Mouse (Mus musculus): Measurements from ENCODE around the gene Btbd35f4.
"Not testable (repeated sequence)": the region's sequence is repeated elsewhere in the genome, so short reads cannot be mapped to it uniquely, and the experiment has no call there.

Btbd35f4 gene

DNA sequence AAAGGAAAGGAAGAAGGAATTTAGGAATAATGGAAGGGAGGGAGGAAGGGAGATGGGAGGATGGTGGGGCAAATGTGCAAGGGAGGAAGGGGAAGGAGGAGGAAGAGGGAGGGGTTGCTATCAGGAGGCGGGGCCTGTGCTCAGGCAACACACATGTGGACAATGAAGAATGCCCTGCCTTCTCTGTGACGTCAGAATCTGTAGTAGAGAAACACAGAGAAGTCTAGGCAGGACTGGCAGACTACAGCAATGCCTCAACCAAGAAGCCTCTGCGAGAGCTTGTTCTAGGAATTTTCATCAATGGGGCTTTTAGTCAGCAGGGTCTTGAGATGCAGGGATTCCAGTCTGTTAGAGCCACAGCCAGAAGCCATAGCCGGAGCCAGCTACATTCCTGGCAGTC lies at the start of gene Btbd35f4:
Btbd35f4 (plus strand) TSS at position 301 of the 400 bp plus-strand sequence.
- not testable (repeated sequence) for DNase-seq

DNA sequence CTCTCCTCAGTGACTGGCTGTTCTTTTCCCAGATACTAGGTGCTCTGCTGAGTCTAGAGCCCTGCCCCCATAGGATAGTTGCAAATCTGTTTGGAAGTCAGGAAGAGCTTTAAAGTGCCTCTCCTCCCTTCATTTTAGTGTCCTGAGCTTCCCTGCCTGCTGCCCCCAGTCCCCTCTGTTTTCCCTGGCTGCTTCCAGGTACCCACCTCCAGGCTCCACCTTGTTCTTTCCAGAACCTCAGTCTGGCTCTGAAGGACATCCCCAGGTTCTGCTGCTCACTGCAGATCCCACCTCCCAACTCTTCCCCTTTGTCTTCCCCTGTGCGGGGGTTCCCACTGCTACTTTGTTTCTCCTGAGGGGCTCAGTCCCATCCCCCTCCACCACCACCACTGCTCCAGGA lies 39.7 kb downstream of the Btbd35f4 start:
- DNase-seq = not testable (repeated sequence)

Measured in lung, postnatal 4 days (tissue).